Comparison of ENCODE assay signal across 19 mouse cellular contexts in genomic region chr4:70224503-70224902, GRCm38 (mm10).
"Had no signal": no experiment of that assay in that cellular context is flagged by ENCODE, and none has a peak within 500 bp of the region (broad histone marks: within the 10 kb centered on the region; RNA-seq: fewer than 3 reads in every experiment).

No protein-coding gene starts in this region.

- DNase-seq: lung, adult 18-20 months; lung, embryonic 14.5 days; lung, postnatal 10 days; lung, postnatal 4 days; midbrain, embryonic 14.5 days; retina, postnatal 1 day; right cerebral cortex, adult 18-20 months; right cerebral cortex, postnatal 25 days; right cerebral cortex, postnatal 4 days; spleen, adult 18-20 months; thymus, adult 18-20 months; thymus, postnatal 14 days; thymus, postnatal 36 days had no signal

- H3K27me3 ChIP-seq: midbrain, embryonic 12.5 days; neural tube, embryonic 13.5 days; neural tube, embryonic 15.5 days had no signal

- H3K9ac ChIP-seq: lung, embryonic 14.5 days; midbrain, embryonic 12.5 days; neural tube, embryonic 13.5 days; neural tube, embryonic 15.5 days had no signal

- H3K4me1 ChIP-seq: midbrain, embryonic 12.5 days had no signal

- H3K4me2 ChIP-seq: lung, embryonic 14.5 days; midbrain, embryonic 12.5 days; neural tube, embryonic 13.5 days; neural tube, embryonic 15.5 days had no signal

- ATAC-seq: midbrain, embryonic 16.5 days had no signal

- H3K27ac ChIP-seq: midbrain, embryonic 10.5 days; midbrain, embryonic 12.5 days; neural tube, embryonic 13.5 days; neural tube, embryonic 15.5 days had no signal

- H3K9me3 ChIP-seq: midbrain, embryonic 10.5 days; midbrain, embryonic 12.5 days; neural tube, embryonic 13.5 days; neural tube, embryonic 15.5 days had no signal

- H3K4me3 ChIP-seq: midbrain, embryonic 10.5 days; midbrain, embryonic 12.5 days; myocyte; neural tube, embryonic 13.5 days; neural tube, embryonic 15.5 days had no signal
